Mouse (Mus musculus): ENCODE measurements around the gene Lca5l. TPM values are rescaled to one million over a fixed set of nuclear protein-coding genes. Genes with fewer than 3 reads are reported as not detected.
A peak's percentile ranks its signal among the peaks of the same experiment; 100 is the strongest.

Gene Lca5l
- polyA plus RNA-seq, 1 experiment from 2014 or later, result 0.50 TPM

DNA sequence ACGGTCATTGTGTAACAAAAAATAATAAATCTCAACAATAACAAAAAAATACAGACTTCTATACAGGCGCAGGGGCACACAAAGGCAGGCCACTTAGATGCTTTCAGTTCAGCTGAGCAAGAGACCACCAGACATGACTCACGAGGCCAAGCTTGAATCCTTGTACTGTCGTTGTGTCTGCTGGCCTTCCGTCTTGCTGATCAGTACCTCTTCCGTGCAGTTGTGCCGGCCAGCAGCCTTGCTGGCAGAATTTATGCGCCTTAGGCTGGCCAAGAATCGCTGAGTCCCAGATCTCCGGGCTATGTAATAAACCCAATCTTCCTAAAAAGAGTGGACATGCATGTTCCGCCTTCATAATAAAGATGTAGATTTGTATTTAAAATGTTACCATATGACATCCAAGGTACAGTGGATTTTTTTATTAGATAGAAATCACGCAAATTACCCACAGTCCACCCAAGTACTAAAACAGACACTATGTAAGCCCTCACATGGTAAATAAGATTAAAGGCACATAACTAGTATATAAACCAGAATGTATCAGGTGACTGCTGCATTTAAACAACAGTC, 33.5 kb downstream of the Lca5l start:
- peaks cover 5% of the 10 kb centered on the region; the same call in 1 of the 2 replicates for H3K4me1 ChIP-seq (ENCODE audit: control insufficient read depth, insufficient read depth, low read length)
- H3K4me3 ChIP-seq (ENCODE audit: low read length), result peak overlapping the region; percentile 74
- H3K27me3 ChIP-seq (replicated peaks; ENCODE audit: control insufficient read depth, insufficient read depth, low read length), result no peaks in the 10 kb centered on the region
- H3K9ac ChIP-seq (ENCODE audit: low read depth, low read length), result peak overlapping the region; percentile 94
- 58% methylated on average over 12 of the region's 12 CpGs for WGBS
- no peak overlapping the region; the same call in 1 of the 2 replicates for H3K27ac ChIP-seq (ENCODE audit: low read length)
- peak overlapping the region; percentile 100 for H3K4me2 ChIP-seq (ENCODE audit: low read depth, low read length)
- no peaks in the 10 kb centered on the region for H3K36me3 ChIP-seq (ENCODE audit: control insufficient read depth, insufficient read depth, low read length)
- no peak for ATAC-seq
- no peaks in the 10 kb centered on the region for H3K9me3 ChIP-seq (ENCODE audit: control insufficient read depth, low read length)

DNA sequence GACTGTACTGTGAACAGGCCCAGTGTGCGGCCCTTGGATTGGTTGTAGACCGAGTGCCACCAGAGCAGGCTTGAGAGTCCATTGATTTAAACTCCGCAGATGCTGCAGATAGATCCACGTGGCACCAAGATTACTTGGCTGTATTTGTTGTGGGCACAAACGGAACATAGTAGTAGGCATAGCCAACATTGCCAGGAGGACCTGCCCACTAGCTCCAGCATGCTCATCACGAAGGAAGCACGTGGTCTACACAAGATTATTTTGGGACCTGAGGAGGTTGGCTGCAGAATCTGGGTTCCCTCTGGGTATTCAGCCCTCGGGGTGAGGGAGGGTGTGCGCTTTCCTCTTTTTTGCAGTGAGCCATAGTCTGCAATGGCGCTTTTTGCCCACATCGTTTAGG, 34.9 kb downstream of the Lca5l start:
- Histone ChIP-seq H3K9me3 (ENCODE audit: control insufficient read depth, low read length) (no peaks in the 10 kb centered on the region), H3K4me3 (ENCODE audit: low read length) (no peak overlapping the region), H3K27ac (ENCODE audit: low read length) (no peak overlapping the region), H3K4me2 (ENCODE audit: low read depth, low read length) (no peak overlapping the region), H3K27me3 (replicated peaks; ENCODE audit: control insufficient read depth, insufficient read depth, low read length) (no peaks in the 10 kb centered on the region), H3K9ac (ENCODE audit: low read depth, low read length) (no peak overlapping the region), H3K4me1 (ENCODE audit: control insufficient read depth, insufficient read depth, low read length) (peaks cover 5% of the 10 kb centered on the region; the same call in 1 of the 2 replicates), H3K36me3 (ENCODE audit: control insufficient read depth, insufficient read depth, low read length) (no peaks in the 10 kb centered on the region)
- no peak for ATAC-seq
- WGBS, result 87% methylated on average over 11 of the region's 11 CpGs

DNA sequence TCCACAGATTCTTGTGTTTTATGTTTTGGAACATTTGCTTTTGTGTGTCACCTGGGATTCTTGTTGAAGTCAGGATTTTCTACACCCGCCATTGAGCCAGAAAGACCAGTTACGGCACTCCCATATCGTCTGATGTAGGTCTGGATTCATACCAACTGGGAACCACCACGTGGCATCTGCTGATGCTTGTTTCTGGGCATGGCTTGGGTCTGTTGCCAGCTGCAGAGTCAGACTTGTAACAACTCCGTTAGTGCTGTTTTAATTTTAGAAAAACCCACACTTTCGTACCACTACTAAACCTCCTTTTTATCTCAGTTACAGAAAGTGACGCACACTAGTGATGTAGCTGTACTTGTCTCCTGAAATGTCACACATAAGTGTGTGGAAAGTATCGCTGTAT, 36.1 kb downstream of the Lca5l start:
- Histone ChIP-seq H3K4me2 (ENCODE audit: low read depth, low read length) (no peak overlapping the region), H3K36me3 (ENCODE audit: control insufficient read depth, insufficient read depth, low read length) (no peaks in the 10 kb centered on the region), H3K4me1 (ENCODE audit: control insufficient read depth, insufficient read depth, low read length) (peaks cover 10% of the 10 kb centered on the region), H3K9me3 (ENCODE audit: control insufficient read depth, low read length) (no peaks in the 10 kb centered on the region), H3K27me3 (replicated peaks; ENCODE audit: control insufficient read depth, insufficient read depth, low read length) (no peaks in the 10 kb centered on the region), H3K9ac (ENCODE audit: low read depth, low read length) (0 out of 2 replicates have a peak overlapping the region, but pooled peaks have one; percentile 10), H3K27ac (ENCODE audit: low read length) (no peak overlapping the region), H3K4me3 (ENCODE audit: low read length) (no peak overlapping the region)
- ATAC-seq, result no peak
- WGBS, result 93% methylated on average over 8 of the region's 8 CpGs

DNA sequence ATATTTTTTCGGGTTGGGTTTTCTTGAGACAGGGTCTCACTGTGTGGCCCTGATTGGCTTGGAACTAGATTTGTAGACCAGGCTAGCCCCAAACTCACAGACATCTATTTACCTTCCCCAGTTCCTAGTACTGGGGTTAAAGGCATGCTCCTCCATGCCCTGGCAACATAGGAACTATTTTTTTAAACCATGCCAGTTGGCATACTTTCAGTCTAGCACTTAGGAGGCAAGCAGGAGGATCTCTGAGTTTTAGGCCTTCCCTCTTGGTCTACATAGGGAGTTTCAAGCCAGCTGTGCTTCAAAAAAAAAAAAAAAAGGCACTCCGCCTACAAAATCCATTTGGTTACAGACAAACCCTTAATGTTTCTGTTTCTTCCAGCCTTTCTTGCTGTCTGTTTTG, 37.6 kb downstream of the Lca5l start:
- no peak overlapping the region for H3K4me3 ChIP-seq (ENCODE audit: low read length)
- ATAC-seq, result no peak
- H3K4me1 ChIP-seq (ENCODE audit: control insufficient read depth, insufficient read depth, low read length), result peaks cover 16% of the 10 kb centered on the region
- 87% methylated on average over 2 of the region's 2 CpGs for WGBS
- no peaks in the 10 kb centered on the region for H3K9me3 ChIP-seq (ENCODE audit: control insufficient read depth, low read length)
- no peak overlapping the region for H3K4me2 ChIP-seq (ENCODE audit: low read depth, low read length)
- no peaks in the 10 kb centered on the region for H3K27me3 ChIP-seq (replicated peaks; ENCODE audit: control insufficient read depth, insufficient read depth, low read length)
- no peak overlapping the region for H3K9ac ChIP-seq (ENCODE audit: low read depth, low read length)
- H3K36me3 ChIP-seq (ENCODE audit: control insufficient read depth, insufficient read depth, low read length), result no peaks in the 10 kb centered on the region
- H3K27ac ChIP-seq (ENCODE audit: low read length), result no peak overlapping the region

DNA sequence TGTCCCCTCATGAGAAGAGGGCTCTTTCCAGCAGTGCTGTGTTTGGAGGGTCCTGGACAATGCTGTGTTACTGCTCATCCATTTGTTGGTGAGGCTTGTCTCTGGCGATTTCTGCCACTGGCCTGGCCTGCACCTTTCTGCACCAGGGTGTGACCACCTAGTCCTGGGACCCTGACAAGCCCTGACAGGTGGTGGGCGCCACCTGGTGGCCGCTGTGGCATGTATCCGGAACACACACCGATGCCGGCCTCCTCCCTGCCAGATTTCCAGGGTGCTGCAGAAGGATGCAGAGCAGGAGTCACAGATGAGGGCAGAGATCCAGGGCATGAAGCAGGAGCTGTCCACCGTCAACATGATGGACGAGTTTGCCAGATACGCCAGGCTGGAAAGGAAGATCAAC, 40.5 kb downstream of the Lca5l start:
- 18% methylated on average over 9 of the region's 9 CpGs for WGBS
- Histone ChIP-seq H3K27me3 (replicated peaks; ENCODE audit: control insufficient read depth, insufficient read depth, low read length) (no peaks in the 10 kb centered on the region), H3K4me2 (ENCODE audit: low read depth, low read length) (no peak overlapping the region), H3K27ac (ENCODE audit: low read length) (peak overlapping the region; percentile 49), H3K9me3 (ENCODE audit: control insufficient read depth, low read length) (no peaks in the 10 kb centered on the region), H3K4me1 (ENCODE audit: control insufficient read depth, insufficient read depth, low read length) (peaks cover 11% of the 10 kb centered on the region), H3K4me3 (ENCODE audit: low read length) (no peak overlapping the region), H3K36me3 (ENCODE audit: control insufficient read depth, insufficient read depth, low read length) (no peaks in the 10 kb centered on the region), H3K9ac (ENCODE audit: low read depth, low read length) (0 out of 2 replicates have a peak overlapping the region, but pooled peaks have one; percentile 36)
- peak; percentile 64 for ATAC-seq

DNA sequence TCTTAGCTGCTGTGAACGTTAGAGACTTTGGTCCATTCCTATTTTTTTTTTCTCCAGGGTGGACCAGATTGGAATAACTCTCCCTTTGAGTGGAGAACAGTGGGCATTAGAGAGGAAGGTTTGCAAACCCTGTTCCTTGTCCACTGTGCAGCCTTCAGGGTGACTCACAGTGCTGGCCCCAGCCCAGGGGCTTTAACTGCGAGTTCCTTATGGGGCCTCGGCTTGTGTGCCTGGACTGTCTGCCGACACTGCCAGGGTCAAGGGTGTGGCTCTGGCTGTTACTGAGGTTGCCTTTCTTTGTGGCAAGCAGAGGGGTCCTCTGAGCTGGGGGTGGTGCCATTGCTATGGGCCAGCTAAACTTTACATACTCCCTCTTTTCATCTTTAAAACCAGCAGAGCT, 41.1 kb downstream of the Lca5l start:
- H3K9me3 ChIP-seq (ENCODE audit: control insufficient read depth, low read length), result no peaks in the 10 kb centered on the region
- H3K4me1 ChIP-seq (ENCODE audit: control insufficient read depth, insufficient read depth, low read length), result peaks cover 16% of the 10 kb centered on the region
- ATAC-seq, result peak; percentile 62
- H3K9ac ChIP-seq (ENCODE audit: low read depth, low read length), result 0 out of 2 replicates have a peak overlapping the region, but pooled peaks have one; percentile 36
- no peaks in the 10 kb centered on the region for H3K36me3 ChIP-seq (ENCODE audit: control insufficient read depth, insufficient read depth, low read length)
- H3K27ac ChIP-seq (ENCODE audit: low read length), result peak overlapping the region; percentile 49
- no peaks in the 10 kb centered on the region for H3K27me3 ChIP-seq (replicated peaks; ENCODE audit: control insufficient read depth, insufficient read depth, low read length)
- WGBS, result 40% methylated on average over 4 of the region's 4 CpGs
- no peak overlapping the region for H3K4me2 ChIP-seq (ENCODE audit: low read depth, low read length)
- no peak overlapping the region for H3K4me3 ChIP-seq (ENCODE audit: low read length)

DNA sequence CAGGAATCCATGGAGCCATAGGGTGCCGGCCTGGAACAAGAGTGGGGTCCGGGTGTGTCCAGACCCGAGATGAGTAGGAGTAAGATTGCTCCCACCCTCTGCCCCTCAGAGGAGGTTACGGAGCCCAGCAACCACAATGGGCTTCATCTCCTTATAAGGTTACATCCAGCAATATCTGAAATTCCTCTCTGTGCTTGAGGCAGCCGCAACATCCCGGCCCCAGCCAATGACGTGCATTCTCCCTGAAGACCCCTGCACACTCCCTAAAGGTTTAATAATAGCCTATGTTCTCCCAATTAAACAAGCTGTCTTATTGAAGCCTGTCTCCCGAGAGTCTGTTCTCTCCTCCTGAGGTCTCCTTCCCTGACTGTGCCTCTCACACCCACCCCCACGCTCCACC, 42.8 kb downstream of the Lca5l start:
- H3K9ac ChIP-seq (ENCODE audit: low read depth, low read length), result peak overlapping the region; percentile 51; the same call in 1 of the 2 replicates
- no peaks in the 10 kb centered on the region for H3K36me3 ChIP-seq (ENCODE audit: control insufficient read depth, insufficient read depth, low read length)
- H3K27ac ChIP-seq (ENCODE audit: low read length), result peak overlapping the region; percentile 81
- H3K4me2 ChIP-seq (ENCODE audit: low read depth, low read length), result no peak overlapping the region
- H3K4me3 ChIP-seq (ENCODE audit: low read length), result no peak overlapping the region
- no peak for ATAC-seq
- no peaks in the 10 kb centered on the region for H3K9me3 ChIP-seq (ENCODE audit: control insufficient read depth, low read length)
- peaks cover 16% of the 10 kb centered on the region for H3K4me1 ChIP-seq (ENCODE audit: control insufficient read depth, insufficient read depth, low read length)
- H3K27me3 ChIP-seq (replicated peaks; ENCODE audit: control insufficient read depth, insufficient read depth, low read length), result no peaks in the 10 kb centered on the region
- WGBS, result 64% methylated on average over 9 of the region's 9 CpGs

DNA sequence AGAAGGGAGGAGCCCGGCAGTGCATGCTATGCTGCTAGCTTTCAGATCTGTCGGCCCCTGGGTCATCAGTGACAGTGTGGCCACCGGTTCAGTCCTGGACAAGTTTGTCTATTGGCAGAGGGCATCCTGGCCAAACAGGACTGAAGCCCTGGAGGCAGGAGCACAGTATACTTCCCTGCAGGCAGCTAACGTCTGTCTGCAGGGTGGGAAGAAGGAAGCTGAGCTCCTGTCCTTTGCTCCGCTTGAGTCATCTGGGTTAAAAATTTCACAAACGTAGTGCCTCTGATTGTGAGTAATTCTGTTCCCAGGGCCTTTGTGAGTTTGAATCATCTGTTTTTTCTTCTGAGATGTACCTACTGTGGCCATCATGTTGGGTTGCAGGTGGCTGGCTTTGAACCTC, 43.2 kb downstream of the Lca5l start:
- ATAC-seq, result no peak
- Histone ChIP-seq H3K9me3 (ENCODE audit: control insufficient read depth, low read length) (no peaks in the 10 kb centered on the region), H3K27me3 (replicated peaks; ENCODE audit: control insufficient read depth, insufficient read depth, low read length) (no peaks in the 10 kb centered on the region), H3K27ac (ENCODE audit: low read length) (peak overlapping the region; percentile 81), H3K4me2 (ENCODE audit: low read depth, low read length) (no peak overlapping the region), H3K4me3 (ENCODE audit: low read length) (no peak overlapping the region), H3K36me3 (ENCODE audit: control insufficient read depth, insufficient read depth, low read length) (no peaks in the 10 kb centered on the region), H3K9ac (ENCODE audit: low read depth, low read length) (peak overlapping the region; percentile 51; the same call in 1 of the 2 replicates), H3K4me1 (ENCODE audit: control insufficient read depth, insufficient read depth, low read length) (peaks cover 16% of the 10 kb centered on the region)
- 62% methylated on average over 6 of the region's 6 CpGs for WGBS

DNA sequence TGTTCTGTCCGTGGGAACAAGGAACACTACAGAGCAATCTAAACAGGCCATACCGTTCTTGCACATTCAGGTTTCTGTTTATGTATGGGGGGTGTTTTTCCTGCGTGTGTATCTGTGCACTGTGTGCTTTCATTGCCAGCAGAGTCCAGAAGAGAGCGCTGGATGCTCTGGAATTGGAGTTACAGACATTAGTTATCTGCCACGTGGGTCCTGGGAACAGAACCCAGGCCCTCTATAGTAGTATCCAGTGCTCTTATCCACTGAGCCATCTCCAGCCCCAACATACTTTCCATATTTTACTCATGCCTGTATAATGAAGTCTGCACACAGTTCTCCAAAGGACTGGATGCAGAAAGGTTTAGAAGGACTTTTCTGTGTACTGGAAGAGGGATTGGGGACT, 46.3 kb downstream of the Lca5l start:
- no peaks in the 10 kb centered on the region for H3K27me3 ChIP-seq (replicated peaks; ENCODE audit: control insufficient read depth, insufficient read depth, low read length)
- no peaks in the 10 kb centered on the region for H3K9me3 ChIP-seq (ENCODE audit: control insufficient read depth, low read length)
- H3K4me3 ChIP-seq (ENCODE audit: low read length), result peak overlapping the region; percentile 81
- peak; percentile 3; the same call in 1 of the 2 replicates for ATAC-seq
- no peaks in the 10 kb centered on the region for H3K36me3 ChIP-seq (ENCODE audit: control insufficient read depth, insufficient read depth, low read length)
- peaks cover 9% of the 10 kb centered on the region for H3K4me1 ChIP-seq (ENCODE audit: control insufficient read depth, insufficient read depth, low read length)
- H3K27ac ChIP-seq (ENCODE audit: low read length), result peak overlapping the region; percentile 55; the same call in 1 of the 2 replicates
- peak overlapping the region; percentile 77 for H3K4me2 ChIP-seq (ENCODE audit: low read depth, low read length)
- peak overlapping the region; percentile 78 for H3K9ac ChIP-seq (ENCODE audit: low read depth, low read length)
- WGBS, result 0% methylated on average over 5 of the region's 5 CpGs
